Mouse (Mus musculus) G1E (cell line): ENCODE data around the gene Olfr1161. TPM values are rescaled to one million over a fixed set of nuclear protein-coding genes. Genes with fewer than 3 reads are reported as not detected.

Experiments
- ATAC-seq: 2 replicates; pipeline ENCODE4 v1.8.0; 2016; ENCODE audit warnings: mild to moderate bottlenecking; ENCODE audit not compliant: insufficient number of reproducible peaks, poor library complexity, low FRiP score, severe bottlenecking; ENCODE audit errors: extremely low read depth
- DNase-seq: peaks from one replicate; pipeline ENCODE4 v3.0.0; 2012; ENCODE audit warnings: low spot score
- H3K27me3 ChIP-seq: 2 replicates; pipeline ENCODE4 v1.6.1; 2012; ENCODE audit warnings: mild to moderate bottlenecking, low read length, inconsistent platforms; ENCODE audit not compliant: insufficient read depth
- H3K36me3 ChIP-seq: replicated peaks from 2 replicates; pipeline ENCODE3; 2012; ENCODE audit warnings: mild to moderate bottlenecking, inconsistent platforms
- H3K4me1 ChIP-seq: 2 replicates; pipeline ENCODE4 v1.6.1; 2012; ENCODE audit warnings: low read depth, low read length, inconsistent platforms, mixed read lengths; ENCODE audit not compliant: insufficient read depth
- H3K4me3 ChIP-seq: 2 replicates; pipeline ENCODE4 v1.5.1; 2012; ENCODE audit warnings: low read depth, mild to moderate bottlenecking, inconsistent platforms, low read length, moderate library complexity, mixed read lengths
- H3K9me3 ChIP-seq: replicated peaks from 2 replicates; pipeline ENCODE4 v1.6.1; 2012; ENCODE audit warnings: inconsistent platforms
- GATA1 ChIP-seq: IDR thresholded peaks from 2 replicates; pipeline ENCODE4 v1.6.1; 2012; ENCODE audit warnings: borderline replicate concordance, low read length, inconsistent platforms, mixed read lengths
- TAL1 ChIP-seq: conservative IDR thresholded peaks from 2 replicates; pipeline ENCODE4 v1.6.1; 2012; ENCODE audit warnings: low read depth, low read length, inconsistent platforms, mixed read lengths
- polyA plus RNA-seq: library from polyadenylated mRNA; stranded (reverse); fragments of >175 nt; gene quantifications from 2 replicates; pipeline ENCODE4 v1.2.3, GENCODE M21; 2012
- total RNA-seq, 2 experiments: library from RNA; stranded (forward) in 1 of 2; stranded (reverse) in 1 of 2; fragments of 200-1000 nt in 1 of 2; fragments of >200 nt in 1 of 2; fragmentation: Nextera tagmentation in 1 of 2; gene quantifications; 2 replicates each; pipeline ENCODE4 v1.2.3; 2014 to 2017

Olfr1161 gene
- total and polyA plus RNA-seq, 3 experiments = not detected

- Histone ChIP-seq H3K4me3 (no peak within 1 kb of the TSS), H3K4me1 (no peaks in the 10 kb centered on the region), H3K9me3 (no peaks in the 10 kb centered on the region), H3K36me3 (no peaks in the 10 kb centered on the region), H3K27me3 (no peaks in the 10 kb centered on the region)
- DNase-seq (no peak), ATAC-seq (no peak)
- TF ChIP-seq TAL1 (no peak), GATA1 (no peak)
Observed at GRCm38 (mm10) chr2:88071730-88072129, 49.2 kb downstream of the Olfr1161 start, which contains the start of gene Olfr1163. Olfr1163 (minus strand) TSS chr2:88071830.

Other genes with a start within 250 kb of the Olfr1161 start
Only the 20 nearest of the 23 such genes appear.
- gene Olfr1148, start 192.2 kb upstream of the Olfr1161 start, total RNA-seq (2014; fragmentation: Nextera tagmentation) = not detected in 2 replicates
- gene Olfr1148, start 192.2 kb upstream of the Olfr1161 start, total RNA-seq (2017) = 0.11 TPM in 1 of 2 replicates, not detected in the other
- not detected in 2 replicates for gene Olfr1148, start 192.2 kb upstream of the Olfr1161 start, polyA plus RNA-seq
- gene Olfr1150-ps1, start 178.8 kb upstream of the Olfr1161 start, total RNA-seq (2014; fragmentation: Nextera tagmentation) = not detected in 2 replicates
- 0.06 TPM in 1 of 2 replicates, not detected in the other for gene Olfr1150-ps1, start 178.8 kb upstream of the Olfr1161 start, total RNA-seq (2017)
- not detected in 2 replicates for gene Olfr1150-ps1, start 178.8 kb upstream of the Olfr1161 start, polyA plus RNA-seq
- not detected in 2 replicates for gene Olfr1151, start 166.9 kb upstream of the Olfr1161 start, total RNA-seq (2014; fragmentation: Nextera tagmentation)
- 0.38 TPM in 1 of 2 replicates, not detected in the other for gene Olfr1151, start 166.9 kb upstream of the Olfr1161 start, total RNA-seq (2017)
- gene Olfr1151, start 166.9 kb upstream of the Olfr1161 start, polyA plus RNA-seq = not detected in 2 replicates
- gene Olfr1152, start 156.3 kb upstream of the Olfr1161 start, total RNA-seq (2014; fragmentation: Nextera tagmentation) = not detected in 2 replicates
- gene Olfr1152, start 156.3 kb upstream of the Olfr1161 start, total RNA-seq (2017) = 0.12 and 0.16 TPM in 2 replicates
- gene Olfr1152, start 156.3 kb upstream of the Olfr1161 start, polyA plus RNA-seq = not detected in 2 replicates
- gene Olfr1153, start 127.8 kb upstream of the Olfr1161 start, total RNA-seq (2014; fragmentation: Nextera tagmentation) = not detected in 2 replicates
- gene Olfr1153, start 127.8 kb upstream of the Olfr1161 start, total RNA-seq (2017) = 0.12 and 0.27 TPM in 2 replicates
- gene Olfr1153, start 127.8 kb upstream of the Olfr1161 start, polyA plus RNA-seq = not detected in 2 replicates
- gene Olfr1154, start 117.6 kb upstream of the Olfr1161 start, total RNA-seq (2014; fragmentation: Nextera tagmentation) = not detected in 2 replicates
- not detected in 2 replicates for gene Olfr1154, start 117.6 kb upstream of the Olfr1161 start, total RNA-seq (2017)
- not detected in 2 replicates for gene Olfr1154, start 117.6 kb upstream of the Olfr1161 start, polyA plus RNA-seq
- not detected in 2 replicates for gene Olfr1155, start 77.6 kb upstream of the Olfr1161 start, total RNA-seq (2014; fragmentation: Nextera tagmentation)
- 0.06 and 0.33 TPM in 2 replicates for gene Olfr1155, start 77.6 kb upstream of the Olfr1161 start, total RNA-seq (2017)
- not detected in 2 replicates for gene Olfr1155, start 77.6 kb upstream of the Olfr1161 start, polyA plus RNA-seq
- gene Olfr1156, start 69.7 kb upstream of the Olfr1161 start, total RNA-seq (2014; fragmentation: Nextera tagmentation) = not detected in 2 replicates
- 0.16 and 0.29 TPM in 2 replicates for gene Olfr1156, start 69.7 kb upstream of the Olfr1161 start, total RNA-seq (2017)
- not detected in 2 replicates for gene Olfr1156, start 69.7 kb upstream of the Olfr1161 start, polyA plus RNA-seq
- not detected in 2 replicates for gene Olfr1157, start 54.5 kb upstream of the Olfr1161 start, total RNA-seq (2014; fragmentation: Nextera tagmentation)
- not detected in 2 replicates for gene Olfr1157, start 54.5 kb upstream of the Olfr1161 start, total RNA-seq (2017)
- gene Olfr1157, start 54.5 kb upstream of the Olfr1161 start, polyA plus RNA-seq = not detected in 2 replicates
- not detected in 2 replicates for gene Olfr74, start 48.1 kb upstream of the Olfr1161 start, total RNA-seq (2014; fragmentation: Nextera tagmentation)
- gene Olfr74, start 48.1 kb upstream of the Olfr1161 start, total RNA-seq (2017) = not detected in 2 replicates
- not detected in 2 replicates for gene Olfr74, start 48.1 kb upstream of the Olfr1161 start, polyA plus RNA-seq
- gene Olfr1158, start 32.7 kb upstream of the Olfr1161 start, total RNA-seq (2014; fragmentation: Nextera tagmentation) = not detected in 2 replicates
- gene Olfr1158, start 32.7 kb upstream of the Olfr1161 start, total RNA-seq (2017) = 0.29 TPM in 1 of 2 replicates, not detected in the other
- gene Olfr1158, start 32.7 kb upstream of the Olfr1161 start, polyA plus RNA-seq = not detected in 2 replicates
- not detected in 2 replicates for gene Olfr1160, start 14.5 kb upstream of the Olfr1161 start, total RNA-seq (2014; fragmentation: Nextera tagmentation)
- 0.16 and 0.29 TPM in 2 replicates for gene Olfr1160, start 14.5 kb upstream of the Olfr1161 start, total RNA-seq (2017)
- not detected in 2 replicates for gene Olfr1160, start 14.5 kb upstream of the Olfr1161 start, polyA plus RNA-seq
- gene Olfr73, start 14.9 kb downstream of the Olfr1161 start, total RNA-seq (2014; fragmentation: Nextera tagmentation) = not detected in 2 replicates
- gene Olfr73, start 14.9 kb downstream of the Olfr1161 start, total RNA-seq (2017) = 0.38 TPM in 1 of 2 replicates, not detected in the other
- not detected in 2 replicates for gene Olfr73, start 14.9 kb downstream of the Olfr1161 start, polyA plus RNA-seq
- gene Olfr1162, start 28.4 kb downstream of the Olfr1161 start, total RNA-seq (2014; fragmentation: Nextera tagmentation) = not detected in 2 replicates
- gene Olfr1162, start 28.4 kb downstream of the Olfr1161 start, total RNA-seq (2017) = 0.06 TPM in 1 of 2 replicates, not detected in the other
- not detected in 2 replicates for gene Olfr1162, start 28.4 kb downstream of the Olfr1161 start, polyA plus RNA-seq
- gene Olfr1163, start 49.1 kb downstream of the Olfr1161 start, total RNA-seq (2014; fragmentation: Nextera tagmentation) = not detected in 2 replicates
- 0.12 TPM in 1 of 2 replicates, not detected in the other for gene Olfr1163, start 49.1 kb downstream of the Olfr1161 start, total RNA-seq (2017)
- not detected in 2 replicates for gene Olfr1163, start 49.1 kb downstream of the Olfr1161 start, polyA plus RNA-seq
- not detected in 2 replicates for gene Olfr1164, start 71.2 kb downstream of the Olfr1161 start, total RNA-seq (2014; fragmentation: Nextera tagmentation)
- not detected in 2 replicates for gene Olfr1164, start 71.2 kb downstream of the Olfr1161 start, total RNA-seq (2017)
- gene Olfr1164, start 71.2 kb downstream of the Olfr1161 start, polyA plus RNA-seq = not detected in 2 replicates
- not detected in 2 replicates for gene Olfr1166, start 105.5 kb downstream of the Olfr1161 start, total RNA-seq (2014; fragmentation: Nextera tagmentation)
- gene Olfr1166, start 105.5 kb downstream of the Olfr1161 start, total RNA-seq (2017) = 0.05 TPM in 1 of 2 replicates, not detected in the other
- not detected in 2 replicates for gene Olfr1166, start 105.5 kb downstream of the Olfr1161 start, polyA plus RNA-seq
- not detected in 2 replicates for gene Olfr1167, start 132.4 kb downstream of the Olfr1161 start, total RNA-seq (2014; fragmentation: Nextera tagmentation)
- 0.16 TPM in 1 of 2 replicates, not detected in the other for gene Olfr1167, start 132.4 kb downstream of the Olfr1161 start, total RNA-seq (2017)
- gene Olfr1167, start 132.4 kb downstream of the Olfr1161 start, polyA plus RNA-seq = not detected in 2 replicates
- not detected in 2 replicates for gene Olfr1168, start 159.1 kb downstream of the Olfr1161 start, total RNA-seq (2014; fragmentation: Nextera tagmentation)
- gene Olfr1168, start 159.1 kb downstream of the Olfr1161 start, total RNA-seq (2017) = 0.11 TPM in 1 of 2 replicates, not detected in the other
- not detected in 2 replicates for gene Olfr1168, start 159.1 kb downstream of the Olfr1161 start, polyA plus RNA-seq
- not detected in 2 replicates for gene Olfr1170, start 205.6 kb downstream of the Olfr1161 start, total RNA-seq (2014; fragmentation: Nextera tagmentation)
- not detected in 2 replicates for gene Olfr1170, start 205.6 kb downstream of the Olfr1161 start, total RNA-seq (2017)
- gene Olfr1170, start 205.6 kb downstream of the Olfr1161 start, polyA plus RNA-seq = not detected in 2 replicates